Mouse (Mus musculus) MEL (cell line): Measurements from ENCODE around the gene Arhgap6. TPM values are rescaled to one million over a fixed set of nuclear protein-coding genes. Genes with fewer than 3 reads are reported as not detected.

Source experiments
- DNase-seq: peaks from one replicate; pipeline ENCODE4 v3.0.0; 2011; ENCODE audit warnings: low read depth, low spot score
- H3K27ac ChIP-seq: 2 replicates; pipeline ENCODE4 v1.5.1; 2012; ENCODE audit warnings: low read depth, mild to moderate bottlenecking, control low read depth, low read length, moderate library complexity; ENCODE audit not compliant: control insufficient read depth
- H3K27me3 ChIP-seq, 2 experiments: fragments of 150-350 bp in 1 of 2; sonication (generic) in 1 of 2; 2 replicates each; pipeline ENCODE4 v1.6.1; 2012; ENCODE audit warnings: low read length in 2 of 2, mild to moderate bottlenecking in 2 of 2, improper control_type of control experiment in 1 of 2, moderate library complexity in 1 of 2; ENCODE audit not compliant: insufficient read depth in 2 of 2, control insufficient read depth in 1 of 2
- H3K36me3 ChIP-seq, 2 experiments: 2 replicates each; pipeline ENCODE4 v1.6.1; 2012 to 2014; ENCODE audit warnings: low read length in 2 of 2, improper control_type of control experiment in 1 of 2, inconsistent platforms in 1 of 2, mild to moderate bottlenecking in 1 of 2; ENCODE audit not compliant: insufficient read depth in 2 of 2, control insufficient read depth in 1 of 2
- H3K4me1 ChIP-seq, 2 experiments: fragments of 150-350 bp in 1 of 2; sonication (generic) in 1 of 2; 2 replicates each; pipeline ENCODE4 v1.6.1; 2012; ENCODE audit warnings: low read length in 2 of 2, improper control_type of control experiment in 1 of 2, mild to moderate bottlenecking in 1 of 2; ENCODE audit not compliant: insufficient read depth in 2 of 2, control insufficient read depth in 1 of 2
- H3K4me3 ChIP-seq, 2 experiments: fragments of 150-350 bp in 1 of 2; sonication (generic) in 1 of 2; 2 replicates each; pipeline ENCODE4 v1.5.1; 2012; ENCODE audit warnings: low read depth in 2 of 2, low read length in 2 of 2, mild to moderate bottlenecking in 2 of 2, moderate library complexity in 2 of 2, control low read depth in 1 of 2, improper control_type of control experiment in 1 of 2; ENCODE audit not compliant: control insufficient read depth in 1 of 2, insufficient read depth in 1 of 2
- H3K79me2 ChIP-seq: 2 replicates; pipeline ENCODE4 v1.6.1; 2012; ENCODE audit warnings: mild to moderate bottlenecking, low read length, moderate library complexity; ENCODE audit not compliant: control insufficient read depth, poor library complexity, insufficient read depth
- H3K9ac ChIP-seq: 2 replicates; pipeline ENCODE4 v1.6.1; 2012; ENCODE audit warnings: low read depth, mild to moderate bottlenecking, control low read depth, low read length, moderate library complexity; ENCODE audit not compliant: control insufficient read depth, poor library complexity, severe bottlenecking
- H3K9me3 ChIP-seq: fragments of 150-350 bp; sonication (generic); replicated peaks from 2 replicates; pipeline ENCODE4 v1.6.1; 2012; ENCODE audit warnings: mild to moderate bottlenecking, low read length, improper control_type of control experiment, moderate library complexity; ENCODE audit not compliant: insufficient read depth
- BHLHE40 ChIP-seq: IDR thresholded peaks from 2 replicates; pipeline ENCODE4 v1.6.1; 2012; ENCODE audit warnings: low read depth, mild to moderate bottlenecking, inconsistent platforms, low read length, improper control_type of control experiment, borderline replicate concordance
- CTCF ChIP-seq, 3 experiments: IDR thresholded peaks in 2 of 3; conservative IDR thresholded peaks in 1 of 3; 2 replicates each; pipeline ENCODE4 v1.5.1; 2011 to 2012; ENCODE audit warnings: low read length in 3 of 3, low read depth in 2 of 3, mild to moderate bottlenecking in 2 of 3, improper control_type of control experiment in 1 of 3, inconsistent platforms in 1 of 3, mixed read lengths in 1 of 3, moderate library complexity in 1 of 3; ENCODE audit not compliant: control insufficient read depth in 1 of 3, insufficient read depth in 1 of 3, poor library complexity in 1 of 3, severe bottlenecking in 1 of 3
- E2F4 ChIP-seq: IDR thresholded peaks from 2 replicates; pipeline ENCODE4 v1.6.1; 2011; ENCODE audit warnings: low read depth, low read length, improper control_type of control experiment, borderline replicate concordance
- ELF1 ChIP-seq: IDR thresholded peaks from 2 replicates; pipeline ENCODE4 v1.6.1; 2014; ENCODE audit warnings: low read depth, mild to moderate bottlenecking, inconsistent platforms, low read length, improper control_type of control experiment, moderate library complexity
- EP300 ChIP-seq, 2 experiments: IDR thresholded peaks; 2 replicates each; pipeline ENCODE4 v1.6.1; 2011; ENCODE audit warnings: improper control_type of control experiment in 2 of 2, low read length in 2 of 2, low read depth in 1 of 2, mild to moderate bottlenecking in 1 of 2
- ETS1 ChIP-seq: IDR thresholded peaks from 2 replicates; pipeline ENCODE4 v1.6.1; 2012; ENCODE audit warnings: low read depth, mild to moderate bottlenecking, inconsistent platforms, low read length, improper control_type of control experiment, moderate library complexity
- GABPA ChIP-seq: IDR thresholded peaks from 2 replicates; pipeline ENCODE4 v1.6.1; 2012; ENCODE audit warnings: low read depth, mild to moderate bottlenecking, inconsistent platforms, low read length, improper control_type of control experiment, moderate library complexity
- HCFC1 ChIP-seq: IDR thresholded peaks from 2 replicates; pipeline ENCODE4 v1.6.1; 2012; ENCODE audit warnings: low read depth, mild to moderate bottlenecking, inconsistent platforms, low read length, improper control_type of control experiment, moderate library complexity
- JUND ChIP-seq: IDR thresholded peaks from 2 replicates; pipeline ENCODE4 v1.6.1; 2011; ENCODE audit warnings: low read depth, mild to moderate bottlenecking, improper control_type of control experiment, low read length
- KAT2A ChIP-seq: conservative IDR thresholded peaks from 2 replicates; pipeline ENCODE4 v1.6.1; 2012; ENCODE audit warnings: low read depth, low read length, improper control_type of control experiment, inconsistent platforms
- MAX ChIP-seq: IDR thresholded peaks from 2 replicates; pipeline ENCODE4 v1.6.1; 2011; ENCODE audit warnings: low read length, improper control_type of control experiment
- MAZ ChIP-seq: IDR thresholded peaks from 2 replicates; pipeline ENCODE4 v1.6.1; 2012; ENCODE audit warnings: low read depth, mild to moderate bottlenecking, inconsistent platforms, low read length, improper control_type of control experiment
- MXI1 ChIP-seq: IDR thresholded peaks from 2 replicates; pipeline ENCODE4 v1.6.1; 2011; ENCODE audit warnings: mild to moderate bottlenecking, low read depth, low read length, improper control_type of control experiment
- MYB ChIP-seq: IDR thresholded peaks from 2 replicates; pipeline ENCODE4 v1.6.1; 2011; ENCODE audit warnings: mild to moderate bottlenecking, low read depth, low read length, improper control_type of control experiment
- MYC ChIP-seq: IDR thresholded peaks from 2 replicates; pipeline ENCODE4 v1.6.1; 2011; ENCODE audit warnings: low read depth, mild to moderate bottlenecking, low read length, improper control_type of control experiment, moderate library complexity
- NELFE ChIP-seq: IDR thresholded peaks from 2 replicates; pipeline ENCODE4 v1.6.1; 2011; ENCODE audit warnings: low read depth, low read length, improper control_type of control experiment
- NRF1 ChIP-seq: IDR thresholded peaks from 2 replicates; pipeline ENCODE4 v1.6.1; 2014; ENCODE audit warnings: low read depth, mild to moderate bottlenecking, inconsistent platforms, low read length, improper control_type of control experiment, moderate library complexity; ENCODE audit not compliant: poor library complexity, insufficient read depth, severe bottlenecking
- POLR2A ChIP-seq, 2 experiments: IDR thresholded peaks; 2 replicates each; pipeline ENCODE4 v1.6.1; 2011 to 2012; ENCODE audit warnings: low read length in 2 of 2, mild to moderate bottlenecking in 2 of 2, control low read depth in 1 of 2, improper control_type of control experiment in 1 of 2, low read depth in 1 of 2, moderate library complexity in 1 of 2; ENCODE audit not compliant: control insufficient read depth in 1 of 2, insufficient read depth in 1 of 2, poor library complexity in 1 of 2
- POLR2AphosphoS2 ChIP-seq: IDR thresholded peaks from 2 replicates; pipeline ENCODE4 v1.6.1; 2011; ENCODE audit warnings: low read length, improper control_type of control experiment
- POLR2AphosphoS5 ChIP-seq: IDR thresholded peaks from 2 replicates; pipeline ENCODE4 v1.6.1; 2012; ENCODE audit warnings: low read depth, borderline replicate concordance, mild to moderate bottlenecking, inconsistent platforms, low read length, moderate library complexity, mixed read lengths
- RAD21 ChIP-seq: IDR thresholded peaks from 2 replicates; pipeline ENCODE4 v1.6.1; 2011; ENCODE audit warnings: mild to moderate bottlenecking, low read depth, low read length, improper control_type of control experiment
- RCOR1 ChIP-seq: IDR thresholded peaks from 2 replicates; pipeline ENCODE4 v1.6.1; 2012; ENCODE audit warnings: low read depth, mild to moderate bottlenecking, inconsistent platforms, low read length, improper control_type of control experiment
- SIN3A ChIP-seq: IDR thresholded peaks from 2 replicates; pipeline ENCODE4 v1.6.1; 2012; ENCODE audit warnings: low read length, improper control_type of control experiment, inconsistent platforms
- TBP ChIP-seq: IDR thresholded peaks from 2 replicates; pipeline ENCODE4 v1.8.0; 2011; ENCODE audit warnings: low read depth, low read length, improper control_type of control experiment
- TCF12 ChIP-seq: IDR thresholded peaks from 2 replicates; pipeline ENCODE4 v1.6.1; 2014; ENCODE audit warnings: low read depth, mild to moderate bottlenecking, inconsistent platforms, low read length, improper control_type of control experiment, moderate library complexity
- UBTF ChIP-seq: IDR thresholded peaks from 2 replicates; pipeline ENCODE4 v1.6.1; 2012; ENCODE audit warnings: low read depth, mild to moderate bottlenecking, inconsistent platforms, low read length, improper control_type of control experiment, moderate library complexity, borderline replicate concordance; ENCODE audit not compliant: insufficient read depth
- USF1 ChIP-seq: IDR thresholded peaks from 2 replicates; pipeline ENCODE4 v1.6.1; 2014; ENCODE audit warnings: low read depth, mild to moderate bottlenecking, inconsistent platforms, low read length, improper control_type of control experiment, moderate library complexity
- USF2 ChIP-seq, 2 experiments: IDR thresholded peaks; 2 replicates each; pipeline ENCODE4 v1.6.1; 2011 to 2012; ENCODE audit warnings: improper control_type of control experiment in 2 of 2, low read length in 2 of 2, borderline replicate concordance in 1 of 2, inconsistent platforms in 1 of 2, low read depth in 1 of 2, mild to moderate bottlenecking in 1 of 2; ENCODE audit not compliant: insufficient read depth in 1 of 2
- polyA plus RNA-seq, 2 experiments: library from polyadenylated mRNA; stranded (reverse) in 1 of 2; unstranded in 1 of 2; fragments of >175 nt in 1 of 2; fragments of >200 nt in 1 of 2; gene quantifications; 2 replicates each; pipeline versions ENCODE4 v1.2.1 to v1.2.4; 2012; ENCODE audit warnings: low replicate concordance in 2 of 2, low read depth in 1 of 2; ENCODE audit not compliant: insufficient read length in 2 of 2, insufficient read depth in 1 of 2, missing spikeins in 1 of 2
- total RNA-seq: library from RNA; depleted of rRNA; stranded (reverse); fragments of 300-350 nt; gene quantifications from 2 replicates; pipeline ENCODE4 v1.2.3, GENCODE M21; 2012

The Arhgap6 gene
- total and polyA plus RNA-seq, 3 experiments, result 4.4 to 21.7 TPM; not detected in 1

- peak overlapping the region; percentile 99 for H3K9ac ChIP-seq
- H3K4me1 ChIP-seq, result peaks cover 0 to 9% of the 10 kb centered on the region in 2 experiments; a peak in 2 of 4 replicates
- H3K9me3 ChIP-seq, result no peaks in the 10 kb centered on the region
- H3K27me3 ChIP-seq, result no peaks in the 10 kb centered on the region
- peaks cover 24 to 26% of the 10 kb centered on the region in 2 experiments for H3K36me3 ChIP-seq
- H3K4me3 ChIP-seq, result peak overlapping the region; percentile 75 to 96
- DNase-seq, result peak; percentile 40
- no peak for TF ChIP-seq E2F4
- TF ChIP-seq EP300 (IDR thresholded peaks at IDR 0.05; ENCODE audit: low read depth in 1 of 2, low read length in 2 of 2), result no peak
- TF ChIP-seq MXI1, result peak; percentile 24; the same call in 1 of the 2 replicates
- H3K27ac ChIP-seq, result peak overlapping the region; percentile 86; the same call in 1 of the 2 replicates
- peaks cover 24% of the 10 kb centered on the region for H3K79me2 ChIP-seq
Measured at GRCm38 (mm10) chrX:169319066-169319760, 524.3 kb downstream of the Arhgap6 start.

GRCm38 (mm10) chrX:169319945-169320667, 525.2 kb downstream of the Arhgap6 start, which contains the start of gene Hccs:
Hccs (minus strand) TSS chrX:169320372.
- H3K9me3 ChIP-seq, result no peaks in the 10 kb centered on the region
- H3K27ac ChIP-seq, result peak within 1 kb of the TSS; percentile 86
- peaks cover 17 to 28% of the 10 kb centered on the region in 2 experiments for H3K36me3 ChIP-seq
- H3K4me1 ChIP-seq, result peaks cover 1 to 10% of the 10 kb centered on the region in 2 experiments
- no peaks in the 10 kb centered on the region for H3K27me3 ChIP-seq
- H3K4me3 ChIP-seq, result peak within 1 kb of the TSS; percentile 75 to 96
- H3K9ac ChIP-seq, result peak within 1 kb of the TSS; percentile 99
- DNase-seq, result peak; percentile 97
- peaks cover 24% of the 10 kb centered on the region for H3K79me2 ChIP-seq
- TF ChIP-seq MYC (no peak), NELFE (peak; percentile 79), NRF1 (no peak), MAX (peak; percentile 71; the same call in 1 of the 2 replicates), RCOR1 (0 out of 2 replicates have a peak, but pooled peaks have one; percentile 26), MYB (peak; percentile 49; the same call in 1 of the 2 replicates), RAD21 (no peak), HCFC1 (peak; percentile 85), KAT2A (no peak; the same call in 1 of the 2 replicates), GABPA (no peak), SIN3A (peak; percentile 72), TBP (peak; percentile 62), UBTF (no peak), ETS1 (no peak), USF1 (peak; percentile 32; the same call in 1 of the 2 replicates), CTCF (IDR thresholded peaks at IDR 0.05 in 2 of 3, conservative IDR thresholded peaks at IDR 0.05 in 1 of 3; ENCODE audit: control insufficient read depth in 1 of 3, insufficient read depth in 1 of 3, low read depth in 2 of 3, low read length in 3 of 3, poor library complexity in 1 of 3, severe bottlenecking in 1 of 3) (no peak), EP300 (IDR thresholded peaks at IDR 0.05; ENCODE audit: low read depth in 1 of 2, low read length in 2 of 2) (no peak), POLR2A (IDR thresholded peaks at IDR 0.05; ENCODE audit: control insufficient read depth in 1 of 2, insufficient read depth in 1 of 2, low read depth in 1 of 2, low read length in 2 of 2, poor library complexity in 1 of 2) (peak in 1 of 2 experiments; percentile 78; a peak in 3 of 4 replicates), BHLHE40 (0 out of 2 replicates have a peak, but pooled peaks have one; percentile 53), POLR2AphosphoS2 (no peak), POLR2AphosphoS5 (no peak), JUND (no peak), USF2 (IDR thresholded peaks at IDR 0.05; ENCODE audit: borderline replicate concordance in 1 of 2, insufficient read depth in 1 of 2, low read depth in 1 of 2, low read length in 2 of 2) (no peak), TCF12 (peak; percentile 19; the same call in 1 of the 2 replicates), ELF1 (peak; percentile 83), MAZ (no peak)
